Mouse (Mus musculus): Measurements from ENCODE around the gene Cfap97. TPM values are rescaled to one million over a fixed set of nuclear protein-coding genes. Genes with fewer than 3 reads are reported as not detected.

The Cfap97 gene
- total RNA-seq, 2 experiments from 2014 or later, result 17.1 to 17.9 TPM

DNA sequence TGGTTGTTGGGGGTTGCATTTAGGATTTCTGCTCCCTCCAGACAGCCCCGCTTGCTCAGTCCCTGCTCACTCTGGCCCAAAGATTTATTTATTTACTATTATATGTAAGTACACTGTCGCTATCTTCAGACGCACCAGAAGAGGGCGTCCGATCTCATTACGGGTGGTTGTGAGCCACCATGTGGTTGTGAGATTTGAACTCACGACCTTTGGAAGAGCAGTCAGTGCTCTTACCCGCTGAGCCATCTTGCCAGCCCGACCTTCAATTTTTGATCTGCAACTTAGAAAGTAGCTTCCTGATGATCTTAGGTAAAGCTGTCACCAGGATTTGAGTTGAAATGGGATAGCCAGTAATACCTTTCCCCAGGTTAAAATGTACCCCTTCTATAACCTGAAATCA is 1.8 kb upstream of the Cfap97 start:
- intact Hi-C loops (cut with DNase I), result loop anchor here (5.0 kb wide), 1 partner anchor 152 kb away; the partner anchor contains the start of gene Lrp2bp
- no peak for DNase-seq (ENCODE audit: low spot score in 2 of 2)

DNA sequence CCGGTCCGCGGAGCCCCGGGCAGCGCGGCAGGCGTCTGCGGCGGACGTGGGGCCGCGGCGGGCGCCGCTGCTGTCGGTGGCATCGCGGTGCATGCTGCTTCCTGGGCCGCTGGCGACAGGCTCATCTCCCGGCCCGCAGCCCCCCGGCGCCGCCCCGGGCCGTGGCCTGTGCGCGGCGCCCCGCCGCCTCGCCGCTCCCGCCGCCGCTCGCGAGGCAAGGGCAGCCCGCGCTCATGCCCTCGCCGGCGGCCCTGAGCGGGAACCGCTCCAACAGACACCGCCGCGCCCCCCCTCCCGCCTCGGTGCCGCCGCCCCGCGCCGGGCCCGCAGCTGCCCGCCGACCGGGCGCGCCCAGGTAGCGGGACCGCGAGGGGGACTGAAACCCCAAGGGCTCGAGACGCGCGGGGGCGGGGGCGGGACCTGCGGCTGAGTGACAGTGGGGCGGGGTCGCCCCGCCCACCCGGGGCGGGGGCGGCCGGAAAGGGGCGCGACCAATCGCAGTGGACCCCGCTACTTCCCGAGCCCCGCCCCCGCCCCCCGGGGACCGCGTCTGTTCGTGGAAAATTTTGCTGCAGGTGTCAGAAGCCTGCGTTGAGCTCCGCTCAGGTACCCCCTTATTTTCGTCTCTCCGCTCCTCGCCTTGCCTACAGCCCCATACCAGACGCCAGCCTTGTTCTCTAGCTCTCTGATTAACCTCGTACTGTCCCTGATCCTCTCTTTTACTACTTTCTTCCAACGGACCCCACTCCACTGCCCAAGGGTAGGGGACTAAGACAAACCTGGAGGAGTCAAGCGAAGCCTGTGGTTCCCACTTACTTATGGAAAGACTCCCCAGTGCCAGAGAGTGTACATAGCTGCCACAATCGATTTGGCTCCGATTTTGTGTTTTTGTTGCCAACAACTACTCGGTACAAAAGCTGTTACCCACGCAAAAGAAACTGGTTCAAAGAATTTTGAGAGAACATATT is 777 bp downstream of the Cfap97 start, which contains the start of gene Snx25:
Gene Snx25 (minus strand): TSS at position 96 of the 968 bp plus-strand sequence.
- intact Hi-C loops (cut with DNase I), result loop anchor here (5.0 kb wide), 1 partner anchor 155 kb away; the partner anchor contains the start of gene Lrp2bp
- DNase-seq (ENCODE audit: low spot score in 2 of 2), result peak; percentile 76 to 84

GRCm38 (mm10) chr8:46153042-46153441 is 1.5 kb downstream of the Cfap97 start:
- intact Hi-C loops (cut with DNase I), result loop anchor here (5.0 kb wide), 1 partner anchor 156 kb away; the partner anchor contains the start of gene Lrp2bp
- DNase-seq (ENCODE audit: low spot score in 2 of 2), result no peak

GRCm38 (mm10) chr8:46162953-46163869 is 11.6 kb downstream of the Cfap97 start:
- intact Hi-C loops (cut with DNase I), result no loop called here
- DNase-seq (ENCODE audit: low spot score in 2 of 2), result peak; percentile 93 to 96

DNA sequence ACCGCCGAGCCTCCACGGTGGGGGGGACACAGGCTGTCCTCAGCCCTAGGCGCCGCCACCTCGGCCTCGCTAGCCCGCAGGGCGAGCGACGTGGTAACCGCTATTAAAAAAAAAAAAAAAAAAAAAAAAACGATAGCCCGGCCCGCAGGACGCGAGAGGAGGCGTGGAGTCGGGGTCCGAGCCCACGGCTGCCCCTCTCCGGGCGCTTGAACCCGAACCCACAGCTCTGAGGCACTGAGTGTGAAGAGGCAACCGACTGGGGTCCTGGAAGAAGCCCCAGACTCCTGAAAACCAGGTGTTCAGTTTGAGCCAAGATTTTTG is 12.3 kb downstream of the Cfap97 start:
- intact Hi-C loops (cut with DNase I), result no loop called here
- no peak for DNase-seq (ENCODE audit: low spot score in 2 of 2)

GRCm38 (mm10) chr8:46173651-46174050 is 22.1 kb downstream of the Cfap97 start:
- intact Hi-C loops (cut with DNase I), result no loop called here
- no peak for DNase-seq (ENCODE audit: low spot score in 2 of 2)

DNA sequence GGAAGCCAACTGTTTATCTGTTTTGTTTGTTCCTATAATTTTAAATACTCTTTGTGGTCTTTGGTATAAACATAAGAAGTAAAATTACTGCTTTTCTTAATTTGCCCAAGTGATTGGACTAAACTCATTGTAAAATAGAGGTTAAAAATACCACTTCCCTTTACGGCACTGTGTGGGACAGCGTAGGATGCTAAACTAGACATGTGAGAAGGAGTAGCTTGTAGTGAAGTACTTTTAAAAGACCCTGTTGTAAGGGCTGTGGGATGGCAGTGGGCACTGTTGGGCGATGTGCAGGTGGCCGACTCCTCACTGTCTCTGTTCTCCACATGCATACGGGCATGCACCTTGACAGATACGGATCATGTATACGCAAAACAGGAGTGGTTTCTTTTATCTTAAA is 28.6 kb downstream of the Cfap97 start:
- intact Hi-C loops (cut with DNase I), result no loop called here
- no peak for DNase-seq (ENCODE audit: low spot score in 2 of 2)

GRCm38 (mm10) chr8:46185361-46185760 is 33.8 kb downstream of the Cfap97 start:
- intact Hi-C loops (cut with DNase I), result no loop called here
- DNase-seq (ENCODE audit: low spot score in 2 of 2), result peak; percentile 69 to 73

DNA sequence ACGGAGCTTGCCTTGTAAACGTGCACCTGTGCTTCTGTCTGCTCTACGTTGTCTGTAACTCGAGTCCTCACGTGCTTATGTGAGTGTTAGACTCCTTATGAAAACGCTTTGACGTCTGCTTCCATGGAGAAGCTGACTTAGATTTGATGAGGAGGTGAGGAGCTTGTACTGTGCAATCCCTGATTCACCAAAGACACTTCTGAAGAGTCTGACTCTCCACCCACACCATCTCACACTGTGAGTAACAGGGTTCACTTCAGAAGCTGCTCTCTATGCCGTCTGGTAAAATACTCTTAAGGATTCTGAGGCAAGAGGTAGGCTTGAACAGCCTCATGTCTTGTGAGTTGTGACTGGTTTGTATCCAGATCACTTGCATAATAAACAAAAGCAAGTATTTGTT is 41.5 kb downstream of the Cfap97 start:
- DNase-seq (ENCODE audit: low spot score in 2 of 2), result no peak
- intact Hi-C loops (cut with DNase I), result no loop called here

DNA sequence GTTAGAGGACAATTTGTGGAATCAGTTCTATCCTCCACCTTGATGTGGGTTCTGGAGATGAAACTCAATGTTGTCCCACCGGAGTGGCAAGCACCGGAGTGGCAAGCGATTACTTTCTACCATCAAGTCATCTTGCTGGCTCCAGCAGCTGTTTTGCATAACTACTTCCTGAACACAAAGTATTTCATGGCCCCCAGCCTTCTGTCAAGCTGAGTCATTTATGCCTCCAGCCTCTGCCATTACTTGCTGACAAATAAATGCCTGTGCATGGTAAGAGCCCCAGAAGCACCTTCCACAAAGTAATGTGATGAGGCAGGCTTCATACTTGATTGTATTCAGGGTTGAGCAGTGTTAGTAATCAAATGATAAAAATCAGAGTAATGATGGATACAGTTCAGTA is 45.3 kb downstream of the Cfap97 start:
- intact Hi-C loops (cut with DNase I), result no loop called here
- no peak for DNase-seq (ENCODE audit: low spot score in 2 of 2)

DNA sequence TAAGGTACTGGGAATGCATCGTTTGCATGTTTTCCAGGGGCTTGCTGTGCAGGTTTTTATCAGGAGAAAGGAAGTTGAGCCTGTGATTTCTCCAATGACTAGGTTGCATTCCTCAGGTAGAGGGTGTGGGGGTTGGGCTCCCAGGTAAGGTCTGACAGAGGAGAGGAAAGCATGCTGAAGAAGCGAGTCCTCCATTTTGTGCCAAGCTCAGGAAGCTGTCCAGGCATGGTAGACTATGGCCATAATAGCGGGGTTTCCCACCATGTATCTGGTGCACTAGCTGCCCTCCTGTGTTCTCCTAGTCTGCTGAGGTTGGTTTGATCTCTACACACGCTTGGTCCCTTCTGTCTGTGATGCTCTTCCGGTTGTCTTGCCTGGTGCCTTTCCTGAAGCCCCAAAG is 46.1 kb downstream of the Cfap97 start:
- intact Hi-C loops (cut with DNase I), result no loop called here
- no peak for DNase-seq (ENCODE audit: low spot score in 2 of 2)

DNA sequence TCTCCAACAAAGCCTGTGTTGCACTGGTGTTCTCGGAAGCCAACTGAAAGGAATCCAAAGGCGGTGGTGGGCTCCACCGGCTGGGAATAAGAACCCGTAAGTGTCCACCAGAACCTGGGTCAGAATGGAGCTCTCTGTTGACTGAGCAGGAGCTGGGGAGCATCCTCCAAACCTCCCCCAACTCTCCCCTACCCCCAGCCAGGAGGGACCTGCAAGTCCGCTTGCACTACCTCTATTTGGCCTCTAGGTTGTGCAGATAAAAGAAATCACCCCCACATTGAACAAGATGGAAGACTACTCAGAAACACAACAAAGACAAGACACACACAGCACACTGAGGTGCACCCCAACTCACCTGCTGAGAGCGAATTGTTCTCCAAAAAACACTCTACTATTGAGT is 50.8 kb downstream of the Cfap97 start:
- DNase-seq (ENCODE audit: low spot score in 2 of 2), result no peak
- intact Hi-C loops (cut with DNase I), result no loop called here

- intact Hi-C loops (cut with DNase I), result no loop called here
- no peak for DNase-seq (ENCODE audit: low spot score in 2 of 2)
These were observed 52.7 kb downstream of the Cfap97 start for GRCm38 (mm10) chr8:46204301-46204700.

DNA sequence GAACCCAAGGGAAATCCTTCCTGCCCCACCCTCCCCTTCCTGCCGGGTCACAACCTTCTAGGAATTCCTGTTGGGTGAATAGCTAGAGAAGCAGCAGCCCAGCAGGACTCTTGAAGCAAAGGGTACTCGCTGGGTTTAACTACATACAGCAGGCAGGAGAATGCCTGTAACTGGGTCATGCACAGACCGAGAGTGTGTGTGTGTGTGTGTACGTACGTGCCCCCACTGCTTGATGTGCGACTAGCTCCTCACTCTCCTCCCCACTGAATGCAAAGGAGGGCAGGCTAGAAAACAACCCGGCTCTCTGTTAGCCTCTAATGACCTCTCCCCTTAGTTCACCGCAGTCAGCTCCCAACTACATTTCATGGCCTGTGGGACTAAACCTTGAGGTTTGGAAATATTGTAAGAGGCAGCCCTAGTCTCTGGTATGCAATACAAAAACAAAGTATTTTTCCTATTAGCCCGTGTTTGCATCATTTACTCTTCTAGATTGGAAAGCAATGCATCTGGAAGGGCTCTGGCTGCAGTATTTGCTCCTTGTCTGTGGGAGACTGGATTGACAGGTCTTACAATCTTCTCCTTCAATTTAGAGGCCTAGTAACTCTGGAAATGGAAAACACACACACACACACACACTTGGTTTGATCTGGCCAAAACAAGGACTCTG is 53.5 kb downstream of the Cfap97 start:
- intact Hi-C loops (cut with DNase I), result no loop called here
- no peak for DNase-seq (ENCODE audit: low spot score in 2 of 2)

- DNase-seq (ENCODE audit: low spot score in 2 of 2), result no peak
- intact Hi-C loops (cut with DNase I), result no loop called here
These were observed 54.5 kb downstream of the Cfap97 start for GRCm38 (mm10) chr8:46206107-46206506.

DNA sequence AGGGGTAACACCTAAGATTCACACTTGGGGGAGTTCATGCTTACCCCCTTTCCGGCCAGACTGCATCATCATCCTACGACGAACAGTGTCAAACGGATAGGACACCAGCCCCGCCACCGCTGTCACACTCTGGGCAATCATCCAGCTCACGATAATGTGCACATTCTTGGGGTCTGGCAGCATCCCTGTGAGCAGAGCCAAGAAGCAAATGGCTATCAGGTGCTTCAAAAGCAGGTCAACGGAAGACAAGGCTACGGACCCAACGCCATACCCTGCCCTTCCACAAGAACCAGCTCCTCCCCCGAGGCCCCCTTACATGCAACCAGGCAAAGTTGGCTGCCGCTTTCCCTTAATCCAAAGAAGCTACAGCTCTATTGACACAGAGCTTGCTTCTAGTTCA is 56.8 kb downstream of the Cfap97 start:
- peak; percentile 64 to 66 for DNase-seq (ENCODE audit: low spot score in 2 of 2)
- intact Hi-C loops (cut with DNase I), result no loop called here

DNA sequence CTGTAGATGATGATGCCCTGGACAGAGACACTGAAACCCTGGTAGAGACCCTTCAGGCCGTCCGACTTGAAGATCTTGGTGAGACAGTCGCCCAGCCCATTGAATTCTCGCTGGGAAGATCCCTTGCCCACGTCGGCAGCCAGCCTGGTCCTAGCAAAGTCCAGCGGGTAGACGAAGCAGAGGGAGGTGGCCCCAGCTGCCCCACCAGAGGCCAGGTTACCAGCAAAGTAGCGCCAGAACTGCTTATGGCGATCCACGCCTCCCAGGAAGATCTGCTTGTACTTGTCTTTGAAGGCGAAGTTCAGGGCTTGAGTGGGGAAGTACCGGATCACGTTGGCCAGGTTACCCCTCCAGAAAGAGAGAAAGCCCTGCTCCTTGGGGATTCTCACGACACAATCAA is 57.5 kb downstream of the Cfap97 start:
- DNase-seq (ENCODE audit: low spot score in 2 of 2), result no peak
- intact Hi-C loops (cut with DNase I), result no loop called here

DNA sequence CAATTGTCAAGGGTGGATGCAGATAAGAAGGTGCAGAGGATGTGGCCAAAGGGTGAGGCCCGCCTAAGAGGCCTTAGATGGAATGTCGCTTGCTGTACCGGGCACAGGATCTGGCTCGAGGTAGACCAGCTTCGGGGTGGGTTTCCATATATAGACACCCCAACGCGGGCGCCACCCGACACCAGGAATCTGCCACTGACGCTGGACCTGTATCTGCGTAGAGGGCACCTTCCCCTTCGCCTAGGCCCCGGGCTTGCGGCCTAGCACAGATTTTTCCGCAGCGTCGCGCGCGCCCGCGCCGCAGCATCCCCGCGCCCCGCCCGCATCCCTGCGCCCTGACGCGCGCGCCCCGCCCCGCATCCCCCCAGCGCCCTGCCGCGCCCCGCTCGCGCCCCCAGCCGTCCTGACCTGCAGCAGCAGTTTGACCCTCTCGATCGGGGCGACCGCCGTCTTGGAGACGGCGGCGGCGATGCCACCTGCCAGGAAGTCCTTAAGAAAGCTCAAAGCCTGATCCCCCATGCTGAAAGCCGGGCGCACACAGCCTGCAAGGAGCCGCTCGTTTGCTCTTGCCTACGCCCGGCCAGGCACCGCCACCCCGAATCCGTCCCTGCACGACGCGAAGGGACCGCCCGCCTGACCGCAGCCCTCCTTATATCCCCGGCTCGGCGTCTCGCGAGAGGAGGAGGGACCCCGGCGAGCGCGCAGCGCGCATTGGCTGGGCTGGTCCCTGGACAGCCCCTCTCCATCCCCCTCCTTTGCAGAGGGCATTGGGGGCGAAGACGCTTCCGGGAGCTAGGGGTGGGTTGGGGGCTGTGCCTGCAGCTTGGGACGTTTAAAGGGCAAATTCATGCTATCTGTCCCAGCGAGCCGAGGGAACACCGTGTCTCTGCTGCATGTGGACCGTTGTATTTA is 59.1 kb downstream of the Cfap97 start, which contains the start of gene Slc25a4:
Gene Slc25a4 (minus strand): TSS at position 881 of the 912 bp plus-strand sequence.
- DNase-seq (ENCODE audit: low spot score in 2 of 2), result peak; percentile 96 to 97
- intact Hi-C loops (cut with DNase I), result no loop called here
